Mouse (Mus musculus) kidney, embryonic 15.5 days (tissue): ENCODE data around the gene Apoc3. TPM values are rescaled to one million over a fixed set of nuclear protein-coding genes. Genes with fewer than 3 reads are reported as not detected.

Experiments
- ATAC-seq: fragments of 200-750 bp; cut with Nextera tagmentation; replicated peaks from 2 replicates; pipeline ENCODE4 v1.8.0; 2017; ENCODE audit warnings: moderate TSS enrichment; ENCODE audit not compliant: low FRiP score
- H3K27ac ChIP-seq: fragments of 300-500 bp; sonication (generic); 2 replicates; pipeline ENCODE4 v1.5.1; 2015; ENCODE audit warnings: mild to moderate bottlenecking, inconsistent platforms
- H3K27me3 ChIP-seq: fragments of 300-500 bp; sonication (generic); 2 replicates; pipeline ENCODE4 v1.6.1; 2015; ENCODE audit warnings: inconsistent platforms
- H3K36me3 ChIP-seq: fragments of 300-500 bp; sonication (generic); 2 replicates; pipeline ENCODE4 v1.6.1; 2015; ENCODE audit warnings: inconsistent platforms
- H3K4me1 ChIP-seq: fragments of 300-500 bp; sonication (generic); 2 replicates; pipeline ENCODE4 v1.6.1; 2015; ENCODE audit warnings: inconsistent platforms
- H3K4me2 ChIP-seq: fragments of 300-500 bp; sonication (generic); 2 replicates; pipeline ENCODE4 v1.6.1; 2015; ENCODE audit warnings: moderate library complexity, mild to moderate bottlenecking, inconsistent platforms
- H3K4me3 ChIP-seq: fragments of 300-500 bp; sonication (generic); replicated peaks from 2 replicates; pipeline ENCODE4 v1.5.1; 2015; ENCODE audit warnings: mild to moderate bottlenecking, inconsistent platforms
- H3K9ac ChIP-seq: fragments of 300-500 bp; sonication (generic); 2 replicates; pipeline ENCODE4 v1.6.1; 2015; ENCODE audit warnings: mild to moderate bottlenecking, inconsistent platforms
- H3K9me3 ChIP-seq: fragments of 300-500 bp; sonication (generic); replicated peaks from 2 replicates; pipeline ENCODE4 v1.6.1; 2016; ENCODE audit warnings: inconsistent platforms
- WGBS: fragments of 180-500 bp; shearing (Covaris S2); methylation state at CpG from one replicate; pipeline ENCODE4 v1.1.7; 2015; ENCODE audit warnings: mixed read lengths; 5-methylcytosine and 5-hydroxymethylcytosine counted together
- polyA plus RNA-seq: library from polyadenylated mRNA; unstranded; fragments of >200 nt; fragmentation: Nextera tagmentation; extraction: Ambion mirVana; gene quantifications from 2 replicates; pipeline ENCODE4 v1.2.1, GENCODE M21; 2015

Gene Apoc3
- polyA plus RNA-seq, 1 experiment from 2014 or later: 0.93 TPM

- H3K4me1 ChIP-seq: 0 out of 2 replicates have a peak, but pooled peaks cover 3% of the 10 kb centered on the region
- no peak for ATAC-seq
- no peak overlapping the region for H3K9ac ChIP-seq
- H3K27ac ChIP-seq: no peak overlapping the region
- no peak overlapping the region for H3K4me2 ChIP-seq
- H3K9me3 ChIP-seq: no peaks in the 10 kb centered on the region
- H3K4me3 ChIP-seq: no peak overlapping the region
- H3K27me3 ChIP-seq: no peaks in the 10 kb centered on the region
- WGBS: 91% methylated on average over 12 of the region's 12 CpGs
- peaks cover 80% of the 10 kb centered on the region for H3K36me3 ChIP-seq
Observed at GRCm38 (mm10) chr9:46210473-46210872, 25.0 kb downstream of the Apoc3 start.

DNA sequence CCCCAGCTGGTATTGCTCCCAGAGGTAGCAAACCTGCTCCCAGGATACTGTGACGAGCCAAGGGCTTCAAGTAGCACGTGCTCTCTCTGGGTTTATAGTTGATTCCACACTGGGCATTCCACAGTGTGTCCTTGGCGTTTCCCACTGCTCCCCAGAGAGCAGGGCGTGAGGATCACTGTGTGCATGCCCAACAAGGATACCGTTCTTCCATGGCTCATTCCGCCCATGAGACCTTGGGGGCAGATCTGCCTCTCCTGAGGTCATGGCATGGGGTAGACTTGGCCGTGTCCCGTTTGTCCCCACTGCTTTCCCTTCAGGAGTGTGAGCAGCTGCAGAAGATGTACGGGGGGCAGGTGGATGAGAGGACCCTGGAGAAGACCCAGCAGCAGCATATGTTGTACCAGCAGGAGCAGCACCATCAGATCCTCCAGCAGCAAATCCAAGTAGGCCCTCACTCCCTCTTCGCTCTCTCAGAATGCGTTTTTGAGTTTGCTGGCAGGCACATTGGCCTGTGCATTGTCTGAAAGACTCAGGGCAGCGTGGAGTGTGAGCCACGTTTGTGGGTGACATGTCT, 26.9 kb downstream of the Apoc3 start:
- Histone ChIP-seq H3K4me3 (no peak overlapping the region), H3K9ac (no peak overlapping the region), H3K9me3 (no peaks in the 10 kb centered on the region), H3K27ac (no peak overlapping the region), H3K36me3 (peaks cover 87% of the 10 kb centered on the region), H3K27me3 (no peaks in the 10 kb centered on the region), H3K4me1 (0 out of 2 replicates have a peak, but pooled peaks cover 3% of the 10 kb centered on the region), H3K4me2 (no peak overlapping the region)
- WGBS: 87% methylated on average over 13 of the region's 13 CpGs
- no peak for ATAC-seq

GRCm38 (mm10) chr9:46207501-46207869, 28.0 kb downstream of the Apoc3 start:
- Histone ChIP-seq H3K9me3 (no peaks in the 10 kb centered on the region), H3K4me3 (no peak overlapping the region)

GRCm38 (mm10) chr9:46206834-46207500, 28.5 kb downstream of the Apoc3 start:
- 0 out of 2 replicates have a peak overlapping the region, but pooled peaks have one; percentile 16 for H3K27ac ChIP-seq
- H3K27me3 ChIP-seq: no peaks in the 10 kb centered on the region
- ATAC-seq: 0 out of 2 replicates have a peak, but pooled peaks have one; percentile 43
- peaks cover 85% of the 10 kb centered on the region for H3K36me3 ChIP-seq
- 0 out of 2 replicates have a peak, but pooled peaks cover 3% of the 10 kb centered on the region for H3K4me1 ChIP-seq
- H3K4me3 ChIP-seq: no peak overlapping the region
- H3K9ac ChIP-seq: no peak overlapping the region
- 61% methylated on average over 10 of the region's 10 CpGs for WGBS
- no peaks in the 10 kb centered on the region for H3K9me3 ChIP-seq
- no peak overlapping the region for H3K4me2 ChIP-seq

More at GRCm38 (mm10) chr9:46207501-46207869, 28.0 kb downstream of the Apoc3 start:
- Histone ChIP-seq H3K27ac (no peak overlapping the region), H3K36me3 (peaks cover 85% of the 10 kb centered on the region), H3K27me3 (no peaks in the 10 kb centered on the region), H3K4me2 (no peak overlapping the region), H3K4me1 (0 out of 2 replicates have a peak, but pooled peaks cover 3% of the 10 kb centered on the region), H3K9ac (no peak overlapping the region)
- ATAC-seq: no peak
- 58% methylated on average over 6 of the region's 6 CpGs for WGBS

- Histone ChIP-seq H3K4me1 (no peaks in the 10 kb centered on the region), H3K4me2 (no peak overlapping the region), H3K36me3 (peaks cover 92% of the 10 kb centered on the region), H3K4me3 (no peak overlapping the region), H3K9me3 (no peaks in the 10 kb centered on the region), H3K27me3 (no peaks in the 10 kb centered on the region), H3K9ac (no peak overlapping the region), H3K27ac (no peak overlapping the region)
- ATAC-seq: no peak
- 88% methylated on average over 2 of the region's 2 CpGs for WGBS
Observed at GRCm38 (mm10) chr9:46199609-46200008, 35.8 kb downstream of the Apoc3 start.

GRCm38 (mm10) chr9:46198936-46199335, 36.5 kb downstream of the Apoc3 start:
- Histone ChIP-seq H3K4me3 (no peak overlapping the region), H3K9ac (no peak overlapping the region), H3K9me3 (no peaks in the 10 kb centered on the region), H3K27ac (no peak overlapping the region), H3K4me1 (no peaks in the 10 kb centered on the region), H3K27me3 (no peaks in the 10 kb centered on the region), H3K4me2 (no peak overlapping the region), H3K36me3 (peaks cover 88% of the 10 kb centered on the region)
- WGBS: 85% methylated on average over 7 of the region's 7 CpGs
- no peak for ATAC-seq

- Histone ChIP-seq H3K27me3 (no peaks in the 10 kb centered on the region), H3K36me3 (peaks cover 83% of the 10 kb centered on the region), H3K4me1 (no peaks in the 10 kb centered on the region), H3K4me3 (no peak overlapping the region), H3K9ac (no peak overlapping the region), H3K4me2 (no peak overlapping the region), H3K27ac (no peak overlapping the region), H3K9me3 (no peaks in the 10 kb centered on the region)
- WGBS: 95% methylated on average over 9 of the region's 9 CpGs
- no peak for ATAC-seq
Observed at GRCm38 (mm10) chr9:46198461-46198860, 37.0 kb downstream of the Apoc3 start.

GRCm38 (mm10) chr9:46196699-46197169, 38.7 kb downstream of the Apoc3 start:
- no peak for ATAC-seq
- no peak overlapping the region for H3K9ac ChIP-seq
- H3K4me1 ChIP-seq: no peaks in the 10 kb centered on the region
- H3K36me3 ChIP-seq: peaks cover 70% of the 10 kb centered on the region
- no peak overlapping the region for H3K4me2 ChIP-seq
- no peak overlapping the region for H3K4me3 ChIP-seq
- 0 out of 2 replicates have a peak overlapping the region, but pooled peaks have one; percentile 18 for H3K27ac ChIP-seq
- 74% methylated on average over 12 of the region's 12 CpGs for WGBS
- H3K9me3 ChIP-seq: no peaks in the 10 kb centered on the region
- H3K27me3 ChIP-seq: no peaks in the 10 kb centered on the region

DNA sequence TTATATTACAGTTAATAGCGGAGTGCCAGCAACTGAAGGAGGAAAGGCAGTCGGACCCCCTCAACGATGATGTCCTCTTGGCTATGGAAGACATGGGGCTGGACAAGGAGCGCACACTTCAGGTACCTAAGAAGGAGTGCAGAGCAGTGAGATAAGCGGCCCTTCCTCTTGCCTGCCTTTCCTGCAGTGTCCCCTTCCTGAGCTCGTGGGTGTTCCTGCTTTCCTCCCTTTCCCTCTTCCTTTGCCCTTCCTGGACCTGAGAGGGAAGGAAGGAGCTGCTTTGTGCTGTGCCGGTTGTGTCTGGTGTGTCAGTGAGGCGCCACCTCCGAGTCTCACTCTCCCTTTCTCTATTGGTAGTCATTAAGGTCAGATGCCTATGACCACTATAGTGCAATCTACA, 40.6 kb downstream of the Apoc3 start:
- no peaks in the 10 kb centered on the region for H3K27me3 ChIP-seq
- H3K4me1 ChIP-seq: peaks cover 6% of the 10 kb centered on the region; the same call in 1 of the 2 replicates
- ATAC-seq: no peak
- H3K4me3 ChIP-seq: no peak overlapping the region
- H3K36me3 ChIP-seq: peaks cover 53% of the 10 kb centered on the region
- H3K27ac ChIP-seq: no peak overlapping the region
- no peak overlapping the region for H3K4me2 ChIP-seq
- WGBS: 75% methylated on average over 9 of the region's 9 CpGs
- H3K9ac ChIP-seq: no peak overlapping the region
- H3K9me3 ChIP-seq: no peaks in the 10 kb centered on the region

DNA sequence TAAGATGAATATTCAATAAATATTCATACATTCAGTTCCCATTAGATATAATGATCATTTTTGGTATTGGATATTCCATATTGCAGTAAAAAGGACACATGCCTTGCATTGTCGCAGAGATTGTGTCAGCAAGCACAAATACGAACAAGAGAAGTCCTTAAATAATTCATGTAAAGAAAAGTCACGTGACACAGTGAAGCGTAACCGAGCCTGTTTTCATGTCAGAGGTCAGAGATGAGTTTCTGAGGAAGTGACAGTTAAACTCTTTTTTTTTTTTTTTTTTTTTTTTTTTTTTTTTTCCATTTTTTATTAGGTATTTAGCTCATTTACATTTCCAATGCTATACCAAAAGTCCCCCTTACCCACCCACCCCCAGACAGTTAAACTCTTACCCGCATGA, 42.8 kb downstream of the Apoc3 start:
- no peaks in the 10 kb centered on the region for H3K9me3 ChIP-seq
- no peak overlapping the region for H3K4me2 ChIP-seq
- 83% methylated on average over 6 of the region's 6 CpGs for WGBS
- peaks cover 6% of the 10 kb centered on the region; the same call in 1 of the 2 replicates for H3K4me1 ChIP-seq
- ATAC-seq: no peak
- H3K36me3 ChIP-seq: peaks cover 33% of the 10 kb centered on the region
- H3K4me3 ChIP-seq: no peak overlapping the region
- no peak overlapping the region for H3K27ac ChIP-seq
- no peak overlapping the region for H3K9ac ChIP-seq
- no peaks in the 10 kb centered on the region for H3K27me3 ChIP-seq

- Histone ChIP-seq H3K27me3 (no peaks in the 10 kb centered on the region), H3K4me3 (no peak overlapping the region), H3K36me3 (peaks cover 26% of the 10 kb centered on the region), H3K9ac (no peak overlapping the region), H3K27ac (no peak overlapping the region), H3K4me1 (peaks cover 6% of the 10 kb centered on the region; the same call in 1 of the 2 replicates), H3K4me2 (no peak overlapping the region), H3K9me3 (no peaks in the 10 kb centered on the region)
- ATAC-seq: no peak
- 29% methylated on average over 1 of the region's 1 CpGs for WGBS
Observed at GRCm38 (mm10) chr9:46191644-46192043, 43.8 kb downstream of the Apoc3 start.

GRCm38 (mm10) chr9:46191234-46191633, 44.2 kb downstream of the Apoc3 start:
- no peak overlapping the region for H3K4me3 ChIP-seq
- H3K9ac ChIP-seq: no peak overlapping the region
- peaks cover 24% of the 10 kb centered on the region for H3K36me3 ChIP-seq
- WGBS: 51% methylated on average over 8 of the region's 8 CpGs
- ATAC-seq: no peak
- peaks cover 6% of the 10 kb centered on the region; the same call in 1 of the 2 replicates for H3K4me1 ChIP-seq
- no peaks in the 10 kb centered on the region for H3K27me3 ChIP-seq
- no peaks in the 10 kb centered on the region for H3K9me3 ChIP-seq
- no peak overlapping the region for H3K4me2 ChIP-seq
- 0 out of 2 replicates have a peak overlapping the region, but pooled peaks have one; percentile 27 for H3K27ac ChIP-seq
